10 mouse cellular contexts compared by ENCODE assay signal in the genomic region with DNA sequence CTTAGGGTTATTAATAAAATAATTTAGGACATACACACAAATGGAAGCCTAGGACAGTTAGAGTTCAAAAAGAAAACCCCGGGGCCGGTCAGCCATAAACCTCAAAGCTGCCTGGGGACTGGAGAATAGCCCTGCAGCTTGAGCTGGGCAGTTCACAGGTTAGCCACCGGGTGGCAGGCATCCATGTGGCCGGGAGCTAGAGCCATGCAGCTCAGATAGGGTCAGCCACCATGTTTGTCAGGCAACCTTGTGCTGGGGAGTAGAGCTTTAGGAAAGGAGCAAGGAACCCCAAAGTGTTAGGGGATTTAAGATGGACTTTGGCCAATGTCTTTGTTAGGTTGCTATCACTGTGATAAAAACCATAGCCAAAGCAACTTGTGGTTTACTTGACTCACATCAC. TPM values are rescaled to one million over a fixed set of nuclear protein-coding genes. Genes with fewer than 3 reads are reported as not detected.
A peak's percentile ranks its signal among the peaks of the same experiment; 100 is the strongest.
DNase-seq lines count a peak whose midpoint lies in the region; ATAC-seq and TF ChIP-seq lines count a peak whose summit lies in the region.
"Had no signal": no experiment of that assay in that cellular context is flagged by ENCODE, and none has a peak within 500 bp of the region (broad histone marks: within the 10 kb centered on the region; RNA-seq: fewer than 3 reads in every experiment).

No protein-coding gene starts in this region.

- H3K79me2 ChIP-seq in macrophage (ENCODE audit: inconsistent target): peaks cover 28% of the 10 kb centered on the region

- no peak for TF ChIP-seq POLR2A in kidney, adult 2 months (IDR thresholded peaks at IDR 0.05; ENCODE audit: low read depth, low read length)

- H3K4me2 ChIP-seq in midbrain, embryonic 14.5 days (ENCODE audit: low read length): no peak overlapping the region
- H3K4me2 ChIP-seq in midbrain, embryonic 15.5 days: no peak overlapping the region

- H3K27me3 ChIP-seq in midbrain, embryonic 14.5 days (ENCODE audit: control insufficient read depth, insufficient read depth, low read length): no peaks in the 10 kb centered on the region
- H3K27me3 ChIP-seq in midbrain, embryonic 15.5 days (replicated peaks): no peaks in the 10 kb centered on the region
- no peaks in the 10 kb centered on the region for H3K27me3 ChIP-seq in kidney, adult 2 months (replicated peaks; ENCODE audit: control insufficient read depth, insufficient read depth, low read length)
- H3K27me3 ChIP-seq in splenic B cell, adult 2 months (ENCODE audit: control insufficient read depth, insufficient read depth, low read length, poor library complexity, severe bottlenecking): no peaks in the 10 kb centered on the region

- peak; percentile 64 for TF ChIP-seq CTCF in kidney, adult 2 months (conservative IDR thresholded peaks at IDR 0.05; ENCODE audit: insufficient read depth, insufficient read length, low read depth, low read length)

- H3K4me3 ChIP-seq in midbrain, embryonic 14.5 days (replicated peaks; ENCODE audit: low read depth, low read length): no peak overlapping the region
- no peak overlapping the region for H3K4me3 ChIP-seq in midbrain, embryonic 15.5 days
- H3K4me3 ChIP-seq in kidney, adult 2 months (ENCODE audit: insufficient read depth, low read depth, low read length): no peak overlapping the region
- no peak overlapping the region for H3K4me3 ChIP-seq in macrophage (ENCODE audit: inconsistent target)

- H3K9ac ChIP-seq in midbrain, embryonic 14.5 days (replicated peaks; ENCODE audit: low read length): no peak overlapping the region
- no peak overlapping the region for H3K9ac ChIP-seq in midbrain, embryonic 15.5 days

- no peak; the same call in 1 of the 2 replicates for ATAC-seq in cerebellum, adult (ENCODE audit: insufficient number of reproducible peaks, low FRiP score, low TSS enrichment)
- ATAC-seq in midbrain, embryonic 14.5 days (ENCODE audit: low FRiP score, low TSS enrichment): no peak
- no peak for ATAC-seq in midbrain, embryonic 15.5 days (replicated peaks)

- H3K4me1 ChIP-seq in midbrain, embryonic 14.5 days (ENCODE audit: control insufficient read depth, insufficient read depth, low read length): peaks cover 17% of the 10 kb centered on the region
- peaks cover 23% of the 10 kb centered on the region for H3K4me1 ChIP-seq in midbrain, embryonic 15.5 days
- H3K4me1 ChIP-seq in kidney, adult 2 months (ENCODE audit: control insufficient read depth, insufficient read depth, low read length): peaks cover 10% of the 10 kb centered on the region; the same call in 1 of the 2 replicates

- no peak overlapping the region for H3K27ac ChIP-seq in midbrain, embryonic 14.5 days (replicated peaks; ENCODE audit: low read depth, low read length)
- H3K27ac ChIP-seq in midbrain, embryonic 15.5 days: no peak overlapping the region
- H3K27ac ChIP-seq in kidney, adult 2 months (ENCODE audit: insufficient read depth, low read depth, low read length): no peak overlapping the region
- H3K27ac ChIP-seq in macrophage: peak overlapping the region; percentile 92

- H3K36me3 ChIP-seq in midbrain, embryonic 14.5 days (ENCODE audit: control insufficient read depth, insufficient read depth, low read length): peaks cover 8% of the 10 kb centered on the region
- H3K36me3 ChIP-seq in midbrain, embryonic 15.5 days (replicated peaks): no peaks in the 10 kb centered on the region; the same call in 1 of the 2 replicates
- no peaks in the 10 kb centered on the region for H3K36me3 ChIP-seq in kidney, adult 2 months (ENCODE audit: control insufficient read depth, insufficient read depth, low read length)
- H3K36me3 ChIP-seq in macrophage (ENCODE audit: inconsistent target): peaks cover 4% of the 10 kb centered on the region; the same call in 1 of the 2 replicates
- peaks cover 4% of the 10 kb centered on the region for H3K36me3 ChIP-seq in splenic B cell, adult 2 months (ENCODE audit: control insufficient read depth, insufficient read depth, low read length, poor library complexity, severe bottlenecking)

- DNase-seq in cerebellum, adult 11 months: peak; percentile 34
- DNase-seq in midbrain, embryonic 14.5 days: peak; percentile 60
- peak; percentile 55 for DNase-seq in cerebellum, adult 11-12 months
- peak; percentile 57 for DNase-seq in kidney, adult 2 months
- peak; percentile 70 for DNase-seq in splenic B cell, adult 2 months (ENCODE audit: low read depth, low spot score)

- no peaks in the 10 kb centered on the region for H3K9me3 ChIP-seq in midbrain, embryonic 14.5 days (ENCODE audit: control insufficient read depth, low read length)
- no peaks in the 10 kb centered on the region for H3K9me3 ChIP-seq in midbrain, embryonic 15.5 days

- WGBS in midbrain, embryonic 14.5 days: 19% methylated on average over 4 of the region's 4 CpGs
- 25% methylated on average over 4 of the region's 4 CpGs for WGBS in midbrain, embryonic 15.5 days
- 12% methylated on average over 4 of the region's 4 CpGs for WGBS in kidney, adult 2 months
- 48% methylated on average over 4 of the region's 4 CpGs for WGBS in macrophage (ENCODE audit: missing documents)

RNA-seq across cellular contexts. Expression of gene Tbrg4, which starts 2.7 kb away (rescaled TPM):
- 28.1 and 30.2 TPM in 2 replicates for polyA plus RNA-seq in midbrain, embryonic 14.5 days (2014; fragmentation: Nextera tagmentation; extraction: Ambion mirVana)
- polyA plus RNA-seq in midbrain, embryonic 15.5 days (2015; fragmentation: Nextera tagmentation; extraction: Ambion mirVana): 33.3 TPM in 2 replicates
- 73.9 and 85.3 TPM in 2 replicates for polyA plus RNA-seq in kidney, adult 2 months (2012; rRNA removed)
- 100 to 1,000 TPM in 1 of 26 experiments, 10 to 100 TPM in 25; 34.3 to 114 (median 78.3) TPM for total RNA-seq in macrophage (2018; cell fraction: chromatin; rRNA removed)
- 10 to 100 TPM; 14.0 to 29.9 (median 21.1) TPM for total RNA-seq in macrophage (2018; cell fraction: cytosol; rRNA removed)
- 100 to 1,000 TPM in 1 of 26 experiments, 10 to 100 TPM in 25; 32.2 to 106 (median 46.5) TPM for total RNA-seq in macrophage (2018; cell fraction: nucleus; rRNA removed)
- 15.0 to 37.3 TPM (median 19.2 TPM) in 3 replicates for polyA plus RNA-seq in macrophage (2018)

RNA-seq across cellular contexts. Expression of gene Wap, which starts 9.9 kb away (rescaled TPM):
- polyA plus RNA-seq in midbrain, embryonic 14.5 days (2014; fragmentation: Nextera tagmentation; extraction: Ambion mirVana): not detected in 2 replicates
- polyA plus RNA-seq in midbrain, embryonic 15.5 days (2015; fragmentation: Nextera tagmentation; extraction: Ambion mirVana): not detected in 2 replicates
- not detected in 2 replicates for polyA plus RNA-seq in kidney, adult 2 months (2012; rRNA removed)
- not detected for total RNA-seq in macrophage (2018; cell fraction: chromatin; rRNA removed)
- not detected for total RNA-seq in macrophage (2018; cell fraction: cytosol; rRNA removed)
- total RNA-seq in macrophage (2018; cell fraction: nucleus; rRNA removed): not detected
- polyA plus RNA-seq in macrophage (2018): not detected in 3 replicates
- polyA plus RNA-seq: large intestine, adult 2 months; stomach, embryonic 14.5 days had no signal

RNA-seq across cellular contexts. Expression of gene Nacad, which starts 22.7 kb away (rescaled TPM):
- 88.5 and 100.0 TPM in 2 replicates for polyA plus RNA-seq in midbrain, embryonic 14.5 days (2014; fragmentation: Nextera tagmentation; extraction: Ambion mirVana)
- polyA plus RNA-seq in midbrain, embryonic 15.5 days (2015; fragmentation: Nextera tagmentation; extraction: Ambion mirVana): 103 and 106 TPM in 2 replicates
- polyA plus RNA-seq in kidney, adult 2 months (2012; rRNA removed): 2.2 and 2.7 TPM in 2 replicates
- total RNA-seq in macrophage (2018; cell fraction: chromatin; rRNA removed): under 1 TPM in 2 of 26 experiments, not detected in 24; 0.13 to 0.92 TPM
- not detected for total RNA-seq in macrophage (2018; cell fraction: cytosol; rRNA removed)
- total RNA-seq in macrophage (2018; cell fraction: nucleus; rRNA removed): not detected
- not detected in 3 replicates for polyA plus RNA-seq in macrophage (2018)

RNA-seq across cellular contexts. Expression of gene Ramp3, which starts 29.8 kb away (rescaled TPM):
- 5.9 and 7.0 TPM in 2 replicates for polyA plus RNA-seq in midbrain, embryonic 14.5 days (2014; fragmentation: Nextera tagmentation; extraction: Ambion mirVana)
- polyA plus RNA-seq in midbrain, embryonic 15.5 days (2015; fragmentation: Nextera tagmentation; extraction: Ambion mirVana): 10.2 and 12.0 TPM in 2 replicates
- 40.1 and 41.0 TPM in 2 replicates for polyA plus RNA-seq in kidney, adult 2 months (2012; rRNA removed)
- not detected for total RNA-seq in macrophage (2018; cell fraction: chromatin; rRNA removed)
- total RNA-seq in macrophage (2018; cell fraction: cytosol; rRNA removed): under 1 TPM in 24 of 26 experiments, not detected in 2; 0.14 to 0.66 (median 0.37) TPM
- 1 to 10 TPM in 2 of 26 experiments, under 1 TPM in 10, not detected in 14; 0.36 to 1.2 (median 0.72) TPM for total RNA-seq in macrophage (2018; cell fraction: nucleus; rRNA removed)
- polyA plus RNA-seq in macrophage (2018): 0.11 TPM in 1 of 3 replicates, not detected in the others

Comparison
In these comparisons a context has a peak if more than half of its experiments do, and no peak if none do; other contexts are left out.
1. RNA of gene Nacad, which starts 22.7 kb away (polyA plus RNA-seq): 103 to 106 TPM in midbrain, embryonic 15.5 days and 88.5 to 100.0 TPM in midbrain, embryonic 14.5 days; 2.2 to 2.7 TPM in kidney, adult 2 months and not detected in macrophage; every median in the first group is over 10 times any median in the second.
2. Peak in every context shown above with its lines, with median percentiles within 50 percentile points of each other: DNase-seq.